Mouse (Mus musculus) gastrocnemius, adult 18-20 months (tissue): ENCODE results near the gene Sgsm2. TPM values are rescaled to one million over a fixed set of nuclear protein-coding genes. Genes with fewer than 3 reads are reported as not detected.

Source experiments
- DNase-seq: peaks from one replicate; pipeline ENCODE4 v3.0.0; 2021; ENCODE audit warnings: low spot score
- long read RNA-seq, 2 experiments: library from polyadenylated mRNA; stranded (forward); transcript quantifications; one replicate each; pipeline ENCODE4 v2.0.0; 2021
- total RNA-seq, 2 experiments: library from RNA; stranded (reverse); gene quantifications; 2 replicates each; pipeline ENCODE4 v1.2.3; 2021

Gene Sgsm2
- total RNA-seq: 1 to 10 TPM; 1.6 to 2.4 TPM
- long read RNA-seq, experiment 1, full-length matches to known transcripts: 1 of 3 reads
- long read RNA-seq, experiment 1, partial matches to known transcripts: 1 of 3 reads
- long read RNA-seq, experiment 1, other reads (novel, unspliced or antisense): 1 of 3 reads
- long read RNA-seq, experiment 2, partial matches to known transcripts: 0 of 6 reads
- long read RNA-seq, experiment 2, other reads (novel, unspliced or antisense): 6 of 6 reads

DNA sequence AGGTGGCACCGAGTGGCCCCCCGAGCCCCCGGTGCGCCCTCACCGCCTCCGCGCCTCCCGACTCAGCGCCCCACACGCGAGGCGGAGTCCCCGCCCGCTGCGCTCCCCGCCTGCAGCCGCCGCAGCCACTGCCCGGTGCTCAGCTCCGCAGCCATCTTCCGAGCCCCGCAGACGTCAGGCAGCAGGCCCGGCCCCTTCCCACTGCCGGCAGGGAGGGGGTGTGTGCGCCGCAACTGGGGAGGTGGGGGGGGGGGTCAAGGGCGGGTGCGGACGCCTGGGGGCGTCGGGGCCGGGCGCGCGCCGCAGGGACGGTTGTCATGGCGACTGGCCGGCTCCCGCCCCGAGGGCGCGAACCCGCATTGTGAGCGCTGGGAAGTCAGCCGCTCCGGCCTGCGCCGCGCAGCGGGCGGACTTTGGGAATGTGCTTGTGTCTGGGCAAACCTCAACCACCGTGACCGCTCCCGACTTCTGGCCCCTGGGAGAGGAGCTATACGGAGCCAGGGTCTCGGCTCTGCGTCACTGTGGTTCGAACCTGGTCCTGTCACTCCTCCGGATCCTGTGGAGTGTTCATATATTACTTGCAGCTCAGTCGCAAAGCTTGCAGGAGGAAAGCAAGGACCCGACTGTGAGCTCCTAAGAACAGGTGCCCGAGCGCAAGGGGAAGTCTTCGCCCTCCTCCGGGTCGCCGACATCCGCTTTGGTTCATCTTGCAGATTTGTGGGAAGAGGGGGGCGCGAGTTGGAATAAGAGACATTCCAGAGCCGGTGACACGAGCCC is at the start of gene Sgsm2:
TSS of gene Sgsm2 (minus strand) at position 160 of the 777 bp plus-strand sequence.
- peak; percentile 48 for DNase-seq

DNA sequence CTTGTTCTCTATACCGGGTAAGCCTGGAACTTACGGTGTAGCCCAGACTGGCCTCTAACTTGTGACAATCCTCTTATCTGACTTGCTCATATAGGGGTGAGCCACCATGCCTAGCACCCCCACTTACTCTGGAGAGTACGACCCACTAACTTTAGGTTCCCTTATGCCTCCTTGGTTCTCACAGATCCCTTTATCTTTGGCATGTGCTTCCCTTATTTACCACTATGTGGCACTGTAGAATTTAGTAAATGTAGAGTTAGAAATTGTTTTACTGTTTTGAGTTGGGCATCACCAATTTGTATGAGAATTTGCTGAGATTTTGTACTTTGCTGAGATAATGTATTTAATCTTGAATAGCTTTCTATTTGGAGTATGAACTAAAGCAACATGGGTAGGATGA is 49.5 kb upstream of the Sgsm2 start:
- peak; percentile 36 for DNase-seq

DNA sequence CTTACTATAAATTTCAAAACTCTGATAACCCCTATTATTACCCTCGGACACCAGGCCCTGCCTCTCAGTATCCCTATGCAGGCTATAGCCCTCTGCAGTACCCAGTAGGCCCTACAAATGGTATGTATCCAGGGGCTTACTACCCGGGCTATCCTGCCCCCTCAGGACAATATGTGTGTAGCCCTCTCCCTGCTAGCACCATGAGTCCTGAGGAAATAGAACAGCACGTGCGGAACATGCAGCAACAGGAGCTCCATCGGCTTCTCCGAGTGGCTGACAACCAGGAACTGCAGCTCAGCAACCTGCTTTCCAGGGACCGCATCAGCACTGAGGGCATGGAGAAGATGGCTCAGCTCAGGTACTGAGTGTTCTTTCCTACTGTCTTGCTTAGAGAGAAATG is 33.5 kb upstream of the Sgsm2 start:
- DNase-seq: no peak

DNA sequence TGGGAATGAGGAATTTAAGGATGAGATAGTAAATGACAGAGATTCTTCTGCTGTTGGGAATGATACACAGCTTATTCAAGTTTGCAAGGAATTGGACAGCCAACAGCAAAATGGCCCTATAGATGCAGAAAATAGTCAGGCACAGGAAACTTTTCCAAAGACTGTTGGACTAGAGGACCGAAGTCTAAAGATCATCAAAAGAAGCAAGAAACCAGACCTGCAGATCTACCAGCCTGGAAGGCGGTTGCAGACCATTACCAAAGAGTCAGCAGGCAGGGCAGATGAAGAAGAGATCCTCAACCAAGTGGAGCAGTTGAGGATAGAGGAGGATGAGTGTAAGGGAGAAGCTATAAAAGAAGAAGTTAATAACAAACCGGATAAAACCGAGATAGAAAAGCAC is 32.3 kb upstream of the Sgsm2 start:
- no peak for DNase-seq

DNA sequence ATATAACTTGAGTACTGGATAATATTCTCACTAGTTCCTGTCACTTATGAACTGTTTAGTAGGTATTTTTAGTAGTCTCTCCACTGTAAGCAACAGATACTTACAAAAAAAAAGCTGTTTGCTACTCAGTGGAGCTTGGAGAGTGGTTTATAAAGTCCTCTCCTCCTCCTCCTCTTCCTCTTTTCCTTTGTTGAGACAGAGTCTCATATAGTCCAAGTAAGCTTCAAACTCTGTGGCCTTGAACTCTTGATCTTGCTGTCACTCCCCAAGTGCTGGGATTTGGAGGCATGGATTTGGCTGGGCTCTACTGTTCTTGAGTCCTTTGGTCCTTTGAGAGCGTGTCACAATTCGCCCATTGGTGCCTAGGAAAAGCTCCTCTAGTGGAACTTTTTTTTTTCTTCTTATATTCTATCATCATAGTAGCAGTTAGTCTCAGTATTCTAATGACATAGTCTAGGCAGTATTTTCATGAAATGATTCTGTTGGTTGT is 30.4 kb upstream of the Sgsm2 start:
- no peak for DNase-seq

DNA sequence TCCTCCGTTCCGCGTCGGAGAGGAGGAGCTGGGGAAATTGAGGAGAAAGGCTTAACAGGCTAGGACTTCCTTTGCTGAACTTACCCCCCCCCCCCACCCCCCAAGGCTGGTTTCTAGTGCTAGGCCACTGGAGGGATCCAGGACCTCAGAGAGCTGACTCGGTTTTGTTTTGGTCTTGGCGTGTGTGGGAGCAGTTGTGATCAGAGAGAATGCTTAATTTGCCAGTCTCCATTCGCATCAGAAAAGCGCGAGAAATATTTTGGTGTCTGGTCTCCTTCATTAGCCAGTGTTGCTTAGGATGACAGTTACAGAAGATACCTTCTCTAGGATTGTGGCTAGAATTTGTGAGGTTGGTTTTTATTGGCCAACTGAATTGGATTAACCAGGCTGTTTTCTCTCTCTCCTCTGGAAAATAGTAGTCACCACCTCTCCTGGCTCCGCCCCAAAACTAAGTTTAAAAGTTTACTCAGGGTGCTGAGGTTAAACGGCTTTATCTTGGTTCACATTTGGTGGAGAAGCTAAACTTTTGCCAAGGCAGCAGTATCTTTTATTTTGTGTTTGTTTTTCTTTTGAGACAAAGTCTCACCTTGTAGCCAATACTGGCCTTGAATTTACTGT is 29.6 kb upstream of the Sgsm2 start:
- DNase-seq: no peak

DNA sequence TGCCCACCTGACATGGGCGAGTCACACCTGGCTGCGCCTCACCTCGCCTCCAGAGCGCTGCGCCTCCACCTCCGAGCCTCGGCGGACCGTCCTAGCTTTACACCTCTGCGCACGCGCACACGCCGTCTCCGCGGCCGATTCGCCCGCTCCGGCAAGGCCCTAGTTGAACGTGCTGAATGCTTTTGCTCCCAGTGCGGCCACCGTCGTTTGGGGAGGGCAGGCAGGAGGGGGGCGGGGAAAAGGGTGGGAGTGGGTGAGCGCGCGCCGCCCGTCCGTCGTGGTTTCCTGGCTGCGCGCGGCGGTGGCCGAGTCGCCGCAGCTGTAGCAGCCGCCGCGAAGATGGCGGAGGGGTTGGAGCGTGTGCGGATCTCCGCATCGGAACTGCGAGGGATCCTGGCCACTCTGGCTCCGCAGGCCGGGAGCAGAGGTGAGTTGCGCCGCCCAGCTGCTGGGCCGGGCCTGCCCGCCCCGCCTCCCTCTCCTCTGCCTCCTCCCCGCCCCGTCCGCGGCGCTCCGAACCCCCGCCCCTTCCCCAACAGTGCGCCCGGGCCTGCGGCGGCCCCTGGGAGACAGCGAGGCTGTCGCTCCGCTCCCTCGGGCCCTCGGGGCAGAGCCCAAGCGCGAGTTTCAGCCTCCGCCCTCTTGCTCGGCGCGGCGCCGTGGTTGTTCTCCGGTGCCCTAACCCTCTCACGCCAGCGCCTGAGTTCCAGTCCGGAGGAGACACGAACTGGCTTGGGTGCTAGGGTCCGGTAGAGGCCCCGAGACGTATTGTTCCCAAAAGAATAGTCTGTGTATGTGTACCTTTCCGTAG is 28.9 kb upstream of the Sgsm2 start, which contains the start of the genes Smg6 and Srr:
TSS of gene Smg6 (plus strand) at position 247 of the 811 bp plus-strand sequence.
TSS of gene Srr (minus strand) at position 372 of the 811 bp plus-strand sequence.
- DNase-seq: peak; percentile 92

DNA sequence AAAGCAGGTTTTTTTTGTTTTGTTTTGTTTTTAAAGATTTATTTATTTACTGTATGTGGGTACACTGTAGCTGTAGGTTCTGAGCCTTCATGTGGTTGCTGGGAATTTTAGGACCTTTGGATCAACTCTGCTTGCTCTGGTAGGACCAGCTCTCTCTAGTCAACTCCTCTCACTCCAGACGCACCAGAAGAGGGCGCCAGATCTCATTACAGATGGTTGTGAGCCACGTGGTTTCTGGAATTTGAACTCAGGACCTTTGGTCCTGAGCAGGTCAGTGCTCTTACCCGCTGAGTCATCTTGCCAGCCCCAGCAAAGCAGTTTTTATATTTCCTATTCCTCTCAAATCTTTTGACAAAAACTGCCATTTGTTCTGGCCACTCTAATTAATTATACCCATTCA is 27.3 kb upstream of the Sgsm2 start:
- no peak for DNase-seq

DNA sequence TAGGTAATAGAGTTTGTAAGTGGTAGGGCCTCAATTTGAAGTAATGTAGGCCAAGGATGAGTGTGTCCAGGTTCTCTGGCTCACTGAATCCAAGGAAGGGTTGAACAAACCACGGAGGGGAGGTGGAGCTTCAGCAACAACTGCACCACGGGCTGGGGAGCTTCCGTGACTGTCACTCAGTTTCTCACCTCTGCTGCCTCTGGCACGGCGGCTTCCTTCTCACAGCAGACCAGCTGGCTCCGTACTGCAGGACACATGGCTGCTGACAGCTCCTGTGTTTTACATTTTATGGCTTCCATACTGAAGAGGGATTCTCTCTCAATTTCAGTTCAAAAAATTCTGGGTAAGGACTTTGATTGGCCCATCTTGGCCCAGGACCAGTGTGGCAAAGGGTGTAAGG is 22.4 kb upstream of the Sgsm2 start:
- DNase-seq: no peak

DNA sequence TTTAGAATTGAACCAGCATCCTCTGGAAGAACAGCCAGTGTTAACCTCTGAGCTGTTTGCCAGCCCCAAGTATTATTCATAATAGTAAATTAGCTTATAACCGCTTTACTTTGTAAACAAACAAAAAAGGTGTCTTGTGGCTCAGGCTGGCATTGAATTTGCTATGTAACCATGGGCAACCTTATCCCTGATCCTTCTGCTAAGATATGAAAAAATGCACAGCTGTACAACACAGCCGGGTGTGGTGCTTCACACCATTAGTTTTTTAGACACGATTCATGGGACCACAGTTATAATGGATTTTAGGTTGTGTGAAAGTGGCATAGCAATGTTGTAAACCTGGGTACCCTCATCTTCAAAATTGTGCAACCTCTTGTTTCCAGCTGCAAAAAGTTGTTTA is 15.6 kb upstream of the Sgsm2 start:
- no peak for DNase-seq

DNA sequence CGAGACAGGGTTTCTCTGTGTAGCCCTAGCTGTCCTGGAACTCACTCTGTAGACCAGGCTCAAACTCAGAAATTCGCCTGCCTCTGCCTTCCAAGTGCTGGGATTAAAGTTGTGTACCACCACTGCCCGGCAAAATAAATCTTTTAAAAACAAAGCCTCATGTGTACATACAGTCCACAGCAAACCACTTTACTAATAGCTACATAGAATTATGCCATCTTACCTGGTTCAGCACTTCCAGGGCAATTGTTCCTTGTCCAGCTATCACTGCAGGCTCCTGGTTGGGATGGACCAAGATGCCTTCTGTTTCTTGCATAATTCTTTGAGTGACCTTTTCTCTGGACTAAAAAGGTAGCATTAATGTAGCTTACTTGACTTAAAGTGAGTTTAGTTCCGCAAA is 13.1 kb upstream of the Sgsm2 start:
- DNase-seq: no peak

DNA sequence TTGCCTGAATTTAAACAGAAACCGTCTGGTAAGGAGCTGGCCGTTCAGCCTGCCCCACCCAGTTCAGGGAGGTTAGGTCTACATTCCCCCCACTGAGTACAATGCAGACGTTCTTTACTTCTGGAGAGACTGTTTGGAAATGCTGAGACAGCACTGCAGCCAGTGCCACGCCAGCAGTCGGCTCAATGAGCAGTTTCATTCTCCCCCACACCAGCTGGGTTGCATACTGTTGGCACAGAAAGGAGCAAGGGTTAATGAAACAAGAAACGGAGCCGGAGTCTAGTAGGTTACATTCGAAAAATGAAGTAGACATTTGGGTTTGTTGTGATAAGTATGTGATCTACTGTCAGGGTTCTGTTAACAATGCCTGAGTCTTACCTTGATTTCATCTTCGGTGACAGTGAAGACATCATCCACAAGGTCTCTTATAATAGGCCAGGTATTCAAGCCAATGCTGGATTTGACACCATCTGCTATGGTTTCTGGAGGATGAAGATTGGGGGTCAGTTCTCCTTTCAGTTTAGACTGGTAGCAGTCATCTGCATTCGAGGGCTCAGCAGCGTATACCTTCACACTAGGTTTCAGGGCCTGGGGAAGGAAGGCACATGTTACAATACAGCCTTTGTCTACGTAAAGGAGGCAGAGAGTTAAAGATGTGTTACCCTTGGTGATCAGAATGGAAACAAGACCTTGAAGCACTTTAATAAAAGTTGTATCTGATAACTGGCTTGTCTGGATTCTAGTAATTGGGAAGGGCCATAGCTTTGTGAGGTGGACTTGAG is 11.9 kb upstream of the Sgsm2 start:
- DNase-seq: no peak

DNA sequence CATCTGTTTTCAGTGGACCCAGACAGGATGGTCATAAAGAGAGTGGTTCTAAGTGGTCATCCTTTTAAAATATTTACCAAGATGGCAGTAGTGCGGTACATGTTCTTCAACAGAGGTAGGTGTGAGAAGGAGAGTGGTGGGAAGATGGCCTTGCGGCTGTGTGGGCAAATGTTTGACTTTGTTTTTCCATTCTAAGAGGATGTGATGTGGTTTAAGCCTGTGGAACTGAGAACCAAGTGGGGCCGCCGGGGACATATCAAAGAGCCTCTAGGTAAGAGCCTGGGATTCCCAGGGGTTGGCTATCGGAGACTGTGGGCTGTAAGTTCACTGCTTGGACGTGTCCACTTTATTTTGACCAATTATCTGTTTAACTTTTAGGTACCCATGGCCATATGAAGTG is 11.0 kb upstream of the Sgsm2 start:
- no peak for DNase-seq

DNA sequence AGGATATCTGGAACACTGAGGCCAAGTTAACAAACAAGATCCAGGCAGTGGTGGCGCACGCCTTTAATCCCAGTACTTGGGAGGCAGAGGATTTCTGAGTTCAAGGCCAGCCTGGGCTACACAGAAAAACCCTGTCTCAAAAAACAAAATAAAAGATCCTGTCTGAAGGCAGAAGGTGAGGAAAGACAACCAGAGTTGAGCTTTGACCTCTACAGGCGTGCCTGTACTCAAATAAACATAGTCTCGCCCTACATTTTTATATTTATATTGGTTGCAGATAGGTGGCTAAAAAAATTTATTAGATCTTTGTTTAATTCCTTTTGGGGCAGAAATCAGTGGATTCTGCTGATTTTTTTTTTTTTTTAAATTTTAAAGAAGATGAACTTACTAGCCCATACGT is 5.6 kb upstream of the Sgsm2 start:
- no peak for DNase-seq

DNA sequence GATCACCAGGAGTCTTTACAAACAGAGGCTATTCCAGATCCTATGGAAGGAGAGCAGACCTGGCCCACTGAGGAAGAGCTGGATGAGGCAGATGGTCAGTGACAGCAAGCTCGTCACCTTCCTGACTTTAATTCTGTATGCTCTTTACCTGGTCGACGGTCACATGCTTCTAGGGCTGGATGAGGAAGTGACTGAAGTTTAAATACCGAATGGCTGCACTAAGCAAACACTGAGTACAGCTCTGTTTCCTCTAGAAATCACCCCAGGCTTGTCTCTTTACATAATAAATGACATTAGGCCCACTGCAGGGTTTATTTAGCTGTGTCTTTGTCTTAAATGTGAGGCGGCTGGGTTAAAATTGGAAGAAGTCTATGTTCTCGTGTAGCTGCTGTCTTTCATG is 4.7 kb upstream of the Sgsm2 start:
- DNase-seq: no peak

DNA sequence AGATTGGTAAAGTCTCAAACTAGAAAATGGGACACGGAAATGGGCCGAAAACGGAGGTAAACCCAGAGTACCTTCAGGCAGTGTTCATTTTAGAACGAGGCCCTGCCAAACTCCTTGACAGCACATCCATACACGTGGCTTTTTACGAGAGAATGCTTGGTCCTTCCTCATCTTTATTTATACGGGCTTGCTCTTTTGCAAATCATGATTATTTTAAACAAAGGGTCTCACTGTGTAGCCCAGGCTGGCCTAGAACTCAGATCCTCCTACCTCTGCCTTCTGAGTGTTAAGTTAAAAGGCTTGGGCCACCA is 1.6 kb upstream of the Sgsm2 start:
- no peak for DNase-seq

DNA sequence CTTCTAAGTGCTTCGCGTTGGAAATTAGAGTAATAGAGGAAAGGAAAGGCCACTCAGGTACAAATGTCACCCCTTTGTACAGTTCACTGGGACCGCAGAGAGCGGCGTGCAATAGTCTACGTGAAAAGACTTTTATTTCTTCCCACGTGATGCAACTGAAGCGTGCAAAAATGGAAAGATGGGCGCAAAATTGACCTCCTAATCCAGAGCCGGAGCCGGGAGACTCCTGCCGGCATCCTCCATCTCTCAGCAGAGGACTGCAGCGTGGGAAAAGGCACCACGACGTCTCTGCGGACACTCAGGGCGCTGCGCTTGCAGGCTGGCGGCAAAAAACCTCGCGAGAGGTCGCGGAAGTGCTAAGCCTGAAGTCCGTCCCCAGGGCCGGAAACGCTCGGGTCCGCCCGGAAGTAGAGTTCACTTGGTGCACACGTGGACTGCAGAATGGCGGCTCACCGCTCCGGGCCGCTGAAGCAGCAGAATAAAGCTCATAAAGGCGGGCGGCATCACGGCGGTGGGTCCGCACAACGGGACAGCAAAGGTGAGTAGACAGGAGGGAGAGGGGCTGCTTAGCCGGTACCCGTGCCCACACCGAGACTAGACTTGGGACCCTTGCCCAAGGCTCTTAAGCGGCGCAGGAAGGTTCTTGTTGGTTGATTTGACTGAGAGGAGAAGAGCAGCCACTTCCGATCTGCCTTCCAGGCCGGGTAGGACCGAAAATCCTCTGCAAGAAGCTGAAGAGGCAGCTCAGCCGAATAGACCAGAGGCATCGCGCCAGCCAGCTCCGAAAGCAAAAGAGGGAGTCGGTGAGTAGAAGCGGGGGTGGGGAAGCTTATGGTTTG is 1.0 kb upstream of the Sgsm2 start, which contains the start of gene Tsr1:
TSS of gene Tsr1 (plus strand) at position 394 of the 839 bp plus-strand sequence.
- peak; percentile 90 for DNase-seq

DNA sequence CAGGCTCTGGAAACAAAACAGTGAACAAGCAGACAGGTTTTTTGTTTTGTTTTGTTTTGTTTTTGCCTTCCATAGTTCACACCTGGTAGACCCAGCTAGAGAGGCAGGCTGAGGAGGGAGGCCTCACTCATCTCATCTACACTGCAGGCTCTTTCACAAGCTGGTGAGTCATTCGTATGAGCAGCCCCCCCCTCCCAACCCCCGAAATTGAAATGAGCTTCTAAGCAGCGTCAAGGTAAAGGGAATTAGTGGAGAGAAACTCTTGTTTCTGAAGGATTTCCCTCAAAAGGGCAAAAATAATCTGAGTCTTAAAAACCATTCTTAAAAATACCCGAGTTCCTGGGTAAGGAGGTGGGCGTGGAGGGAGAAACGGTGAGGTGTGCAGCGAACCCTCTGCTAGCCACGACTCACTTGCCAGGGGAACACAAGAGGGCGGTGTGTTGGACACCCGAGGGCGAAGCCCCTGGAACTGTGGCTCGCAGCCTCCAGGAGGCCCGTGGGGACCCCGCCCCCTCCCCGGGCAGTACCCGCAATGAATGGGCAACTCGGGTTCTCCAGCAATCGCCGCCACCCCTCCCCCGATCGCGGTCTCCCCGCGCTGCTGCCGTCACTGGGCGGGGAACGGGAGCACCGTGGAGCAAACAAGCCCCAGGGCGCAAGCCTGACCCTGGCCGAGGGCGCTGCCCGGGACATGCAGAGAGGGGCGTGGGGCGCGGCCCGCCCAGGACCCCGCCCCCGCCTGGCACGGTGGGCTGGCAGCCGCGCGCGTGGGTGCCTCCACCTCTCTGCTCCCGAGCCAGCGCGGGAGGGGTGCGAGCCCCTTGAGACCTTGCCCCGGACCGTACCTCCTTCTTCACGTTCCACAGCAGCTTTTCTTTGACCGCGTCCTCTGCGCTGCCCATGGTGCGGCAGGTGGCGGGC is 620 bp downstream of the Sgsm2 start:
- peak; percentile 57 for DNase-seq

DNA sequence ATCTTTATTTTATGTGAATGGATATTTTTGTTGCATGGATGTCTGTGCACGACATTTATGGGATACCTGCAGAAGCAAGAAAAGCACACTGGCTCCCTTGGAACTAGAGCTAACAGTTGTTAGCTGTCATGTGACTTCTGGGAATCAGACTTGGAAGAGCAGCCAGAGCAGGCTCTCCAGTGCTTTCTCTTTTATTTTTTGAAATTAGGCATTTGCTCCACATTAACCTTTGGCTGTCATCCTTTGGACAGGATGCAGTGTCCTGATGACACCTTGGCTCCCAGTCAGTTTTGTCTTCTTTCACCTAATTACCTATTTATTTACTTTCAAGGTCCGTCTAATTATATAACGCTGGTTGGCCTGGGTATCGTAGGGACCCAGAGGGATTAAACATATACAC is 2.2 kb downstream of the Sgsm2 start:
- DNase-seq: peak; percentile 18
